ENCODE assay signal across 8 mouse cellular contexts in genomic region chrX:167382047-167382853, GRCm38 (mm10). TPM values are rescaled to one million over a fixed set of nuclear protein-coding genes. Genes with fewer than 3 reads are reported as not detected.
DNase-seq lines count a peak whose midpoint lies in the region; ATAC-seq and TF ChIP-seq lines count a peak whose summit lies in the region.

Gene Prps2, minus strand, starts transcription at chrX:167382749.

- peak within 1 kb of the TSS; percentile 85 for H3K27ac ChIP-seq in CH12.LX (ENCODE audit: insufficient read depth, low read depth)
- peak within 1 kb of the TSS; percentile 46; the same call in 1 of the 2 replicates for H3K27ac ChIP-seq in brown adipose tissue, adult 24 weeks (replicated peaks; ENCODE audit: low read depth, low read length)
- peak within 1 kb of the TSS; percentile 73 for H3K27ac ChIP-seq in forebrain, embryonic 13.5 days
- H3K27ac ChIP-seq in heart, postnatal 0 days (ENCODE audit: low read depth): peak within 1 kb of the TSS; percentile 70
- H3K27ac ChIP-seq in neural tube, embryonic 14.5 days (ENCODE audit: low read depth, low read length): no peak within 1 kb of the TSS
- H3K27ac ChIP-seq in testis, adult 2 months (ENCODE audit: control insufficient read depth, insufficient read depth, low read depth, low read length): peak within 1 kb of the TSS; percentile 3; the same call in 1 of the 2 replicates

- in situ Hi-C loops in CH12.LX (cut with MboI; ENCODE audit: low pct_ligation_motif_present, low pct_unique_long_range_greater_than_20kb, low sequenced_read_pairs): no loop called here

- H3K9ac ChIP-seq in CH12.LX (ENCODE audit: insufficient read depth, low read depth): peak within 1 kb of the TSS; percentile 49
- H3K9ac ChIP-seq in forebrain, embryonic 13.5 days: peak within 1 kb of the TSS; percentile 67
- peak within 1 kb of the TSS; percentile 55 for H3K9ac ChIP-seq in heart, postnatal 0 days (replicated peaks; ENCODE audit: low read depth, low read length)
- peak within 1 kb of the TSS; percentile 48 for H3K9ac ChIP-seq in neural tube, embryonic 14.5 days (replicated peaks; ENCODE audit: low read depth, low read length)

- DNase-seq in CH12.LX (ENCODE audit: extremely low read depth): peak; percentile 64
- DNase-seq in heart, postnatal 0 days (ENCODE audit: low spot score): no peak
- DNase-seq in kidney, postnatal 4 days: peak; percentile 67 to 76
- peak; percentile 40 to 46 for DNase-seq in lung, adult 18-20 months

- dilution Hi-C loops in CH12.LX (cut with MboI; ENCODE audit: extremely low pct_ligation_motif_present, extremely low pct_unique_long_range_greater_than_20kb, low sequenced_read_pairs): no loop called here

- peaks cover 0 to 24% of the 10 kb centered on the region in 2 experiments; a peak in 2 of 4 replicates for H3K4me1 ChIP-seq in CH12.LX (ENCODE audit: control insufficient read depth in 1 of 2, insufficient read depth in 2 of 2)
- H3K4me1 ChIP-seq in brown adipose tissue, adult 24 weeks (ENCODE audit: control insufficient read depth, insufficient read depth, insufficient read length, low read length): no peaks in the 10 kb centered on the region
- no peaks in the 10 kb centered on the region for H3K4me1 ChIP-seq in forebrain, embryonic 13.5 days
- no peaks in the 10 kb centered on the region for H3K4me1 ChIP-seq in heart, postnatal 0 days (ENCODE audit: control insufficient read depth, insufficient read depth)
- no peaks in the 10 kb centered on the region for H3K4me1 ChIP-seq in neural tube, embryonic 14.5 days (ENCODE audit: control insufficient read depth, insufficient read depth, low read length)
- H3K4me1 ChIP-seq in testis, adult 2 months (ENCODE audit: control insufficient read depth, insufficient read depth, low read length): no peaks in the 10 kb centered on the region; the same call in 1 of the 2 replicates

- H3K9me3 ChIP-seq in CH12.LX (replicated peaks; ENCODE audit: low read length): no peaks in the 10 kb centered on the region
- no peaks in the 10 kb centered on the region for H3K9me3 ChIP-seq in forebrain, embryonic 13.5 days (replicated peaks)
- H3K9me3 ChIP-seq in heart, postnatal 0 days (replicated peaks; ENCODE audit: control insufficient read depth, low read length): no peaks in the 10 kb centered on the region
- H3K9me3 ChIP-seq in neural tube, embryonic 14.5 days (ENCODE audit: control insufficient read depth, low read length): no peaks in the 10 kb centered on the region

- no peak for TF ChIP-seq CTCF in CH12.LX (conservative IDR thresholded peaks at IDR 0.05 in 1 of 2, IDR thresholded peaks at IDR 0.05 in 1 of 2; ENCODE audit: low read depth in 2 of 2, low read length in 2 of 2)
- no peak for TF ChIP-seq CTCF in heart, postnatal 0 days (IDR thresholded peaks at IDR 0.05; ENCODE audit: low read depth)
- no peak for TF ChIP-seq CTCF in testis, adult 2 months (IDR thresholded peaks at IDR 0.05; ENCODE audit: control insufficient read depth, insufficient read depth, insufficient replicate concordance, low read depth, low read length)

- H3K4me3 ChIP-seq in CH12.LX (replicated peaks in 1 of 3; ENCODE audit: low read depth in 2 of 3, low read length in 2 of 3, poor library complexity in 1 of 3): peak within 1 kb of the TSS; percentile 67 to 97 (median 68)
- peak within 1 kb of the TSS; percentile 81 for H3K4me3 ChIP-seq in brown adipose tissue, adult 24 weeks (ENCODE audit: insufficient read depth, low read depth, low read length)
- H3K4me3 ChIP-seq in forebrain, embryonic 13.5 days: peak within 1 kb of the TSS; percentile 56
- H3K4me3 ChIP-seq in heart, postnatal 0 days (ENCODE audit: low read depth, low read length): peak within 1 kb of the TSS; percentile 54
- peak within 1 kb of the TSS; percentile 48 for H3K4me3 ChIP-seq in neural tube, embryonic 14.5 days (ENCODE audit: low read depth, low read length)
- H3K4me3 ChIP-seq in testis, adult 2 months (ENCODE audit: control insufficient read depth, low read depth, low read length): peak within 1 kb of the TSS; percentile 41

- TF ChIP-seq RAD21 in CH12.LX (IDR thresholded peaks at IDR 0.05; ENCODE audit: low read depth, low read length): no peak

- peak; percentile 95 for ATAC-seq in forebrain, embryonic 13.5 days
- ATAC-seq in heart, postnatal 0 days (ENCODE audit: insufficient read depth, low read depth): peak; percentile 77
- peak; percentile 95 for ATAC-seq in neural tube, embryonic 14.5 days (ENCODE audit: low read depth)

- peak within 1 kb of the TSS; percentile 47 for H3K4me2 ChIP-seq in CH12.LX (ENCODE audit: insufficient read depth, low read depth, poor library complexity, severe bottlenecking)
- H3K4me2 ChIP-seq in forebrain, embryonic 13.5 days: peak within 1 kb of the TSS; percentile 69
- H3K4me2 ChIP-seq in heart, postnatal 0 days (ENCODE audit: low read depth, low read length): peak within 1 kb of the TSS; percentile 70
- H3K4me2 ChIP-seq in neural tube, embryonic 14.5 days (ENCODE audit: low read depth, low read length): peak within 1 kb of the TSS; percentile 66

- TF ChIP-seq EP300 in CH12.LX (IDR thresholded peaks at IDR 0.05; ENCODE audit: low read length): no peak
- TF ChIP-seq EP300 in heart, postnatal 0 days (IDR thresholded peaks at IDR 0.05; ENCODE audit: low read depth): no peak

- TF ChIP-seq POLR2A in CH12.LX (IDR thresholded peaks at IDR 0.05; ENCODE audit: low read depth, low read length): peak; percentile 66
- TF ChIP-seq POLR2A in testis, adult 2 months (IDR thresholded peaks at IDR 0.05; ENCODE audit: control insufficient read depth, low read depth, low read length): no peak

- peaks cover 0 to 5% of the 10 kb centered on the region in 2 experiments for H3K36me3 ChIP-seq in CH12.LX (replicated peaks in 1 of 2; ENCODE audit: control insufficient read depth in 1 of 2, insufficient read depth in 1 of 2, low read length in 1 of 2)
- H3K36me3 ChIP-seq in forebrain, embryonic 13.5 days (ENCODE audit: poor library complexity, severe bottlenecking): no peaks in the 10 kb centered on the region
- no peaks in the 10 kb centered on the region for H3K36me3 ChIP-seq in heart, postnatal 0 days (replicated peaks; ENCODE audit: control insufficient read depth, insufficient read depth, low read length)
- no peaks in the 10 kb centered on the region for H3K36me3 ChIP-seq in neural tube, embryonic 14.5 days (ENCODE audit: control insufficient read depth, insufficient read depth, low read length)
- H3K36me3 ChIP-seq in testis, adult 2 months (ENCODE audit: control insufficient read depth, insufficient read depth, low read length): no peaks in the 10 kb centered on the region

- WGBS in forebrain, embryonic 13.5 days: 18% methylated on average over 42 of the region's 47 CpGs
- 22% methylated on average over 40 of the region's 47 CpGs for WGBS in heart, postnatal 0 days
- 17% methylated on average over 38 of the region's 47 CpGs for WGBS in neural tube, embryonic 14.5 days

- H3K27me3 ChIP-seq in CH12.LX (replicated peaks): no peaks in the 10 kb centered on the region
- peaks cover 16% of the 10 kb centered on the region; the same call in 1 of the 2 replicates for H3K27me3 ChIP-seq in forebrain, embryonic 13.5 days
- no peaks in the 10 kb centered on the region for H3K27me3 ChIP-seq in heart, postnatal 0 days (ENCODE audit: control insufficient read depth, insufficient read depth, low read length)
- H3K27me3 ChIP-seq in neural tube, embryonic 14.5 days (ENCODE audit: control insufficient read depth, insufficient read depth, low read length): peaks cover 2% of the 10 kb centered on the region; the same call in 1 of the 2 replicates
- H3K27me3 ChIP-seq in testis, adult 2 months (ENCODE audit: control insufficient read depth, insufficient read depth, low read length): no peaks in the 10 kb centered on the region

- peaks cover 13% of the 10 kb centered on the region for H3K79me2 ChIP-seq in CH12.LX (replicated peaks; ENCODE audit: control insufficient read depth, extremely low read depth, insufficient read depth, poor library complexity, severe bottlenecking)

TF ChIP-seq in CH12.LX, 34 proteins besides CTCF, POLR2A, EP300 and RAD21:
- TF ChIP-seq TCF12 (IDR thresholded peaks at IDR 0.05; ENCODE audit: low read depth, low read length) (peak; percentile 36; the same call in 1 of the 2 replicates), ELF1 (IDR thresholded peaks at IDR 0.05; ENCODE audit: low read depth, low read length) (0 out of 2 replicates have a peak, but pooled peaks have one; percentile 16), TBP (conservative IDR thresholded peaks at IDR 0.05; ENCODE audit: low read depth, low read length) (0 out of 2 replicates have a peak, but pooled peaks have one; percentile 20), MXI1 (IDR thresholded peaks at IDR 0.05; ENCODE audit: low read depth, low read length) (peak; percentile 11; the same call in 1 of the 2 replicates), CHD1 (IDR thresholded peaks at IDR 0.05; ENCODE audit: low read depth, low read length) (no peak), NRF1 (IDR thresholded peaks at IDR 0.05; ENCODE audit: low read depth, low read length) (peak; percentile 72), MAZ (IDR thresholded peaks at IDR 0.05; ENCODE audit: low read depth, low read length) (0 out of 2 replicates have a peak, but pooled peaks have one; percentile 8), SMC3 (IDR thresholded peaks at IDR 0.05; ENCODE audit: low read depth, low read length) (no peak), BHLHE40 (IDR thresholded peaks at IDR 0.05; ENCODE audit: low read depth, low read length) (no peak), IRF4 (IDR thresholded peaks at IDR 0.05; ENCODE audit: low read depth, low read length) (peak; percentile 3; the same call in 1 of the 2 replicates)

RNA-seq across cellular contexts. Expression of gene Prps2, which starts in this region (rescaled TPM):
- total RNA-seq in CH12.LX (2012; rRNA removed): 43.9 and 44.5 TPM in 2 replicates
- 73.1 and 74.8 TPM in 2 replicates for total RNA-seq in CH12.LX (2014; rRNA removed)
- polyA plus RNA-seq in CH12.LX (2012; ENCODE audit: insufficient read length, low read depth): 74.3 and 77.5 TPM in 2 replicates
- 3.1 and 3.3 TPM in 2 replicates for polyA plus RNA-seq in brown adipose tissue, adult 24 weeks (2012; ENCODE audit: insufficient read depth, insufficient read length, missing spikeins)
- 13.6 and 15.5 TPM in 2 replicates for polyA plus RNA-seq in forebrain, embryonic 13.5 days (2015; fragmentation: Nextera tagmentation; extraction: Ambion mirVana)
- total RNA-seq in heart, postnatal 0 days (2014; rRNA removed; ENCODE audit: low replicate concordance): 26.6 and 45.5 TPM in 2 replicates
- polyA plus RNA-seq in heart, postnatal 0 days (2015; fragmentation: Nextera tagmentation; extraction: Ambion mirVana): 16.6 and 17.0 TPM in 2 replicates
- polyA plus RNA-seq in neural tube, embryonic 14.5 days (2014; fragmentation: Nextera tagmentation; extraction: Ambion mirVana): 7.1 and 9.3 TPM in 2 replicates
- polyA plus RNA-seq in testis, adult 2 months (2012; rRNA removed): 3.1 and 5.3 TPM in 2 replicates
